Mouse (Mus musculus) limb, embryonic 15.5 days (tissue): ENCODE measurements at regions not wholly inside any gene's neighbourhood (a gene's known extent, or its start where the extent isn't known, plus 50 kb on each side); places are given as distances from the start of the nearest gene placed in this dataset.

Experiments
- ATAC-seq: fragments of 200-750 bp; cut with Nextera tagmentation; 2 replicates; pipeline ENCODE4 v1.8.0; 2017; ENCODE audit warnings: low read depth, moderate TSS enrichment; ENCODE audit not compliant: insufficient number of reproducible peaks, low FRiP score, low TSS enrichment
- H3K27ac ChIP-seq: fragments of 300-500 bp; sonication (generic); 2 replicates; pipeline ENCODE4 v1.5.1; 2015; ENCODE audit warnings: moderate library complexity, mild to moderate bottlenecking, inconsistent platforms
- H3K27me3 ChIP-seq: fragments of 300-500 bp; sonication (generic); 2 replicates; pipeline ENCODE4 v1.6.1; 2015; ENCODE audit warnings: inconsistent platforms
- H3K36me3 ChIP-seq: fragments of 300-500 bp; sonication (generic); 2 replicates; pipeline ENCODE4 v1.6.1; 2015; ENCODE audit warnings: inconsistent platforms
- H3K4me1 ChIP-seq: fragments of 300-500 bp; sonication (generic); 2 replicates; pipeline ENCODE4 v1.6.1; 2015; ENCODE audit warnings: inconsistent platforms
- H3K4me2 ChIP-seq: fragments of 300-500 bp; sonication (generic); 2 replicates; pipeline ENCODE4 v1.6.1; 2015; ENCODE audit warnings: mild to moderate bottlenecking, inconsistent platforms
- H3K4me3 ChIP-seq: fragments of 300-500 bp; sonication (generic); 2 replicates; pipeline ENCODE4 v1.5.1; 2015; ENCODE audit warnings: mild to moderate bottlenecking, inconsistent platforms
- H3K9ac ChIP-seq: fragments of 300-500 bp; sonication (generic); 2 replicates; pipeline ENCODE4 v1.6.1; 2015; ENCODE audit warnings: inconsistent platforms
- H3K9me3 ChIP-seq: fragments of 300-500 bp; sonication (generic); 2 replicates; pipeline ENCODE4 v1.6.1; 2016; ENCODE audit warnings: inconsistent platforms
- WGBS: fragments of 180-500 bp; shearing (Covaris S2); methylation state at CpG from one replicate; pipeline ENCODE4 v1.1.7; 2015; 5-methylcytosine and 5-hydroxymethylcytosine counted together

GRCm38 (mm10) chr13:72755036-72755435, 126.4 kb downstream of the Irx2 start:
- H3K27ac ChIP-seq: no peak overlapping the region
- no peak for ATAC-seq
- H3K4me1 ChIP-seq: no peaks in the 10 kb centered on the region
- 88% methylated on average over 4 of the region's 4 CpGs for WGBS
- H3K27me3 ChIP-seq: no peaks in the 10 kb centered on the region; the same call in 1 of the 2 replicates
- no peaks in the 10 kb centered on the region for H3K36me3 ChIP-seq
- H3K9me3 ChIP-seq: no peaks in the 10 kb centered on the region
- no peak overlapping the region for H3K9ac ChIP-seq
- H3K4me3 ChIP-seq: no peak overlapping the region
- H3K4me2 ChIP-seq: no peak overlapping the region

- Histone ChIP-seq H3K4me3 (no peak overlapping the region), H3K4me2 (no peak overlapping the region), H3K27ac (no peak overlapping the region), H3K36me3 (no peaks in the 10 kb centered on the region), H3K4me1 (no peaks in the 10 kb centered on the region), H3K9me3 (no peaks in the 10 kb centered on the region), H3K9ac (no peak overlapping the region), H3K27me3 (no peaks in the 10 kb centered on the region)
- WGBS: 63% methylated on average over 5 of the region's 5 CpGs
- ATAC-seq: no peak
Measured at GRCm38 (mm10) chr13:72762481-72762880, 133.9 kb downstream of the Irx2 start.

GRCm38 (mm10) chr13:72763337-72763736, 134.7 kb downstream of the Irx2 start:
- ATAC-seq: peak; percentile 53; the same call in 1 of the 2 replicates
- Histone ChIP-seq H3K27ac (no peak overlapping the region), H3K4me3 (no peak overlapping the region), H3K4me2 (no peak overlapping the region), H3K27me3 (no peaks in the 10 kb centered on the region), H3K9ac (no peak overlapping the region), H3K9me3 (no peaks in the 10 kb centered on the region), H3K36me3 (no peaks in the 10 kb centered on the region), H3K4me1 (no peaks in the 10 kb centered on the region)
- WGBS: 54% methylated on average over 4 of the region's 4 CpGs

- no peaks in the 10 kb centered on the region for H3K36me3 ChIP-seq
- no peaks in the 10 kb centered on the region for H3K9me3 ChIP-seq
- H3K9ac ChIP-seq: no peak overlapping the region
- no peak overlapping the region for H3K27ac ChIP-seq
- WGBS: 5% methylated on average over 5 of the region's 5 CpGs
- H3K4me3 ChIP-seq: no peak overlapping the region
- no peak for ATAC-seq
- no peak overlapping the region for H3K4me2 ChIP-seq
- no peaks in the 10 kb centered on the region for H3K27me3 ChIP-seq
- H3K4me1 ChIP-seq: 0 out of 2 replicates have a peak, but pooled peaks cover 4% of the 10 kb centered on the region
Measured at GRCm38 (mm10) chr13:72767306-72767705, 138.7 kb downstream of the Irx2 start.

GRCm38 (mm10) chr13:72769007-72769595, 140.5 kb downstream of the Irx2 start:
- no peak overlapping the region for H3K4me2 ChIP-seq
- no peak overlapping the region for H3K9ac ChIP-seq
- no peaks in the 10 kb centered on the region for H3K27me3 ChIP-seq

GRCm38 (mm10) chr13:72783026-72783726, 154.6 kb downstream of the Irx2 start:
- Histone ChIP-seq H3K27me3 (peaks cover 9% of the 10 kb centered on the region; the same call in 1 of the 2 replicates), H3K27ac (no peak overlapping the region), H3K4me1 (no peaks in the 10 kb centered on the region), H3K4me3 (no peak overlapping the region), H3K36me3 (no peaks in the 10 kb centered on the region), H3K9me3 (no peaks in the 10 kb centered on the region), H3K4me2 (no peak overlapping the region), H3K9ac (no peak overlapping the region)
- 40% methylated on average over 7 of the region's 7 CpGs for WGBS
- no peak for ATAC-seq

More at GRCm38 (mm10) chr13:72769007-72769595, 140.5 kb downstream of the Irx2 start:
- Histone ChIP-seq H3K4me1 (0 out of 2 replicates have a peak, but pooled peaks cover 4% of the 10 kb centered on the region), H3K4me3 (no peak overlapping the region), H3K27ac (no peak overlapping the region; the same call in 1 of the 2 replicates), H3K9me3 (no peaks in the 10 kb centered on the region), H3K36me3 (no peaks in the 10 kb centered on the region)
- 52% methylated on average over 12 of the region's 12 CpGs for WGBS
- no peak for ATAC-seq

- H3K9ac ChIP-seq: no peak overlapping the region
- no peaks in the 10 kb centered on the region for H3K36me3 ChIP-seq
- no peaks in the 10 kb centered on the region for H3K9me3 ChIP-seq
- no peaks in the 10 kb centered on the region for H3K4me1 ChIP-seq
- no peak overlapping the region for H3K27ac ChIP-seq
- ATAC-seq: no peak
- H3K4me2 ChIP-seq: no peak overlapping the region
- H3K27me3 ChIP-seq: peaks cover 9% of the 10 kb centered on the region; the same call in 1 of the 2 replicates
- 42% methylated on average over 6 of the region's 6 CpGs for WGBS
- no peak overlapping the region for H3K4me3 ChIP-seq
Measured at GRCm38 (mm10) chr13:72783727-72784070, 155.1 kb downstream of the Irx2 start.

- Histone ChIP-seq H3K4me3 (no peak overlapping the region), H3K9me3 (no peaks in the 10 kb centered on the region), H3K27ac (no peak overlapping the region), H3K27me3 (no peaks in the 10 kb centered on the region), H3K4me2 (no peak overlapping the region), H3K4me1 (no peaks in the 10 kb centered on the region), H3K36me3 (no peaks in the 10 kb centered on the region), H3K9ac (no peak overlapping the region)
- no peak for ATAC-seq
- 47% methylated on average over 3 of the region's 3 CpGs for WGBS
Measured at GRCm38 (mm10) chr13:72792695-72793094, 164.1 kb downstream of the Irx2 start.

- H3K4me1 ChIP-seq: no peaks in the 10 kb centered on the region
- H3K9me3 ChIP-seq: no peaks in the 10 kb centered on the region
- 52% methylated on average over 8 of the region's 8 CpGs for WGBS
- H3K27me3 ChIP-seq: no peaks in the 10 kb centered on the region
- H3K27ac ChIP-seq: no peak overlapping the region
- no peak for ATAC-seq
- H3K36me3 ChIP-seq: no peaks in the 10 kb centered on the region
- no peak overlapping the region for H3K4me3 ChIP-seq
- no peak overlapping the region for H3K9ac ChIP-seq
- no peak overlapping the region for H3K4me2 ChIP-seq
Measured at GRCm38 (mm10) chr13:72800021-72800420, 171.4 kb downstream of the Irx2 start.

GRCm38 (mm10) chr13:72800546-72800945, 171.9 kb downstream of the Irx2 start:
- Histone ChIP-seq H3K9ac (no peak overlapping the region), H3K4me2 (no peak overlapping the region), H3K27me3 (no peaks in the 10 kb centered on the region), H3K27ac (no peak overlapping the region), H3K4me1 (no peaks in the 10 kb centered on the region), H3K36me3 (no peaks in the 10 kb centered on the region), H3K4me3 (no peak overlapping the region), H3K9me3 (no peaks in the 10 kb centered on the region)
- no peak for ATAC-seq
- 70% methylated on average over 3 of the region's 3 CpGs for WGBS

GRCm38 (mm10) chr13:72803374-72803773, 174.8 kb downstream of the Irx2 start:
- ATAC-seq: no peak
- 55% methylated on average over 11 of the region's 11 CpGs for WGBS
- no peak overlapping the region for H3K27ac ChIP-seq
- no peak overlapping the region for H3K4me2 ChIP-seq
- H3K9me3 ChIP-seq: no peaks in the 10 kb centered on the region
- no peak overlapping the region for H3K4me3 ChIP-seq
- no peaks in the 10 kb centered on the region for H3K36me3 ChIP-seq
- no peaks in the 10 kb centered on the region for H3K4me1 ChIP-seq
- H3K27me3 ChIP-seq: 0 out of 2 replicates have a peak, but pooled peaks cover 4% of the 10 kb centered on the region
- no peak overlapping the region for H3K9ac ChIP-seq

GRCm38 (mm10) chr13:72809226-72809625, 180.6 kb downstream of the Irx2 start:
- Histone ChIP-seq H3K36me3 (no peaks in the 10 kb centered on the region), H3K27ac (no peak overlapping the region), H3K4me1 (no peaks in the 10 kb centered on the region), H3K9me3 (no peaks in the 10 kb centered on the region), H3K27me3 (peaks cover 11% of the 10 kb centered on the region), H3K4me2 (no peak overlapping the region), H3K9ac (no peak overlapping the region), H3K4me3 (no peak overlapping the region)
- 89% methylated on average over 3 of the region's 3 CpGs for WGBS
- ATAC-seq: no peak
